Mouse (Mus musculus): ENCODE measurements around the gene Zfp512b. TPM values are rescaled to one million over a fixed set of nuclear protein-coding genes. Genes with fewer than 3 reads are reported as not detected.

Gene Zfp512b
- 10 to 100 TPM; 15.1 to 18.4 TPM for total RNA-seq (2023)

DNA sequence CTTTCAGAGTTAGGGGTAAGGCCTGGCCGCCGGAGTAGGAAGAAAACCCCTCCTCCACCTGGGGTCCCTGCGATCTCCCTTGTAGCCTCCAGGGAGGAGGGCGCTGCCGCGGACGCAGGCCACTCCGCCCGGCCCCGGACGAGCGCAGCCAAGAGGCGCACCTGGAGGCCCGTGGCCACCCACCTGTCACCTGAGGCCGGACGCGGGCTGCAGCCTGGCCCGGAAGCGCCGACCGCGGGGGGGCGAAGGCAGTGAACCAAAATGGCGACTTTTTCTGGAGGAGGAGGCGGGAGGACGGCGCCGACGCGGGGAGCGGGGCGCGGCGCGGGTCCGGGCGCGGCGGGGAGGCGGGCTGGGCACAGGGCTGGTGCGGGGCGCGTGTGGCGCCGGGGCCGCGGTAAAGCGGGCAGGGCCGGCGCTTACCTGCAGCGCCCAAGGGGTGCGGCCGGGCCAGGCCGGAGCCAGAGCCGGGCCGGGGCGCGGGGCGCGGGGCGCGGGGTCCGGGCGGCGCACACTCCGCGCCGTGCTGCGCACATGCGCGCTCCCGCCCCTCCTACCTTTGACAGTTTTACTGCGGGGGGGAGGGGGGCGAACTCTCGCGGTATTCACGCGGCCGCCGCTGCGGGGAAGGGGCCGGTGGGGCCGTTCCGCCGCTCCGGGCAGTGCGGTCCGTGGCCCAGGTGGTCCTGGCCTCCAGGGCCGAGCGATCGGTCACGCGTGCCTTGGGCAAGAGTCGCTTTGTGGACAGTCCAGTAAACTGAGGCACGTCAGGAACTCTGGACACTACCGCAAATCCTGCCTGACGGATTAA, at the start of gene Zfp512b:
Gene Zfp512b, minus strand, starts transcription at position 573 of the 811 bp plus-strand sequence.

GRCm38 (mm10) chr2:181598454-181599351, 6.1 kb upstream of the Zfp512b start, which contains the start of gene Samd10:
Samd10 (minus strand) TSS chr2:181599212.

GRCm38 (mm10) chr2:181591528-181592085, 996 bp downstream of the Zfp512b start, which contains the start of gene Prpf6:
Prpf6 (plus strand) TSS chr2:181591868.

GRCm38 (mm10) chr2:181584411-181584942, 8.1 kb downstream of the Zfp512b start, which contains the start of gene Uckl1:
Uckl1 (minus strand) TSS chr2:181584892.

Other genes with a start within 250 kb of the Zfp512b start
- gene Zgpat, start 227.9 kb downstream of the Zfp512b start, total RNA-seq (2023), result 10 to 100 TPM; 39.2 to 39.5 TPM
- gene Arfrp1, start 227.4 kb downstream of the Zfp512b start, total RNA-seq (2023), result 10 to 100 TPM; 54.3 to 60.9 TPM
- gene Lime1, start 212.7 kb downstream of the Zfp512b start, total RNA-seq (2023), result 10 to 100 TPM; 23.7 to 30.1 TPM
- 1 to 10 TPM; 6.2 to 8.5 TPM for gene Zbtb46, start 133.4 kb downstream of the Zfp512b start, total RNA-seq (2023)
- not detected for gene Abhd16b, start 99.6 kb downstream of the Zfp512b start, total RNA-seq (2023)
- gene Tpd52l2, start 95.7 kb downstream of the Zfp512b start, total RNA-seq (2023), result 10 to 100 TPM; 77.9 to 80.4 TPM
- 10 to 100 TPM; 93.9 to 98.2 TPM for gene Dnajc5, start 72.3 kb downstream of the Zfp512b start, total RNA-seq (2023)
- 100 to 1,000 TPM; 126 to 127 TPM for gene Uckl1, start 7.9 kb downstream of the Zfp512b start, total RNA-seq (2023)
- 10 to 100 TPM; 37.5 to 42.1 TPM for gene Prpf6, start 935 bp downstream of the Zfp512b start, total RNA-seq (2023)
- gene Samd10, start 6.4 kb upstream of the Zfp512b start, total RNA-seq (2023), result 1 to 10 TPM; 2.2 to 3.5 TPM
- not detected for gene Gm29797, start 64.2 kb upstream of the Zfp512b start, total RNA-seq (2023)
- gene Sox18, start 78.8 kb upstream of the Zfp512b start, total RNA-seq (2023), result not detected
- 10 to 100 TPM in 1 of 2 experiments, 1 to 10 TPM in 1; 8.8 to 11.2 TPM for gene Tcea2, start 87.5 kb upstream of the Zfp512b start, total RNA-seq (2023)
- gene Rgs19, start 101.2 kb upstream of the Zfp512b start, total RNA-seq (2023), result 100 to 1,000 TPM; 177 to 199 TPM
- not detected for gene Lkaaear1, start 105.6 kb upstream of the Zfp512b start, total RNA-seq (2023)
- 1 to 10 TPM in 1 of 2 experiments, not detected in 1; 1.3 TPM for gene Oprl1, start 122.2 kb upstream of the Zfp512b start, total RNA-seq (2023)
- gene Myt1, start 170.5 kb upstream of the Zfp512b start, total RNA-seq (2023), result not detected
- gene Pcmtd2, start 245.1 kb upstream of the Zfp512b start, total RNA-seq (2023), result 10 to 100 TPM; 28.6 to 34.6 TPM